Mouse (Mus musculus): Measurements from ENCODE around the gene Adcy10.

GRCm38 (mm10) chr1:165589280-165590048, 104.5 kb downstream of the Adcy10 start:
- TF ChIP-seq CTCF (IDR thresholded peaks at IDR 0.05; ENCODE audit: insufficient read depth, low read depth, low read length) = no peak
- no peak for TF ChIP-seq POLR2A (IDR thresholded peaks at IDR 0.05; ENCODE audit: insufficient read depth, low read depth, low read length)
